Mouse (Mus musculus) hindbrain, postnatal 0 days (tissue): ENCODE data around the gene Faf1. TPM values are rescaled to one million over a fixed set of nuclear protein-coding genes. Genes with fewer than 3 reads are reported as not detected.

Source experiments
- ATAC-seq: fragments of 200-750 bp; cut with Nextera tagmentation; 2 replicates; pipeline ENCODE4 v1.8.0; 2017; ENCODE audit warnings: mild to moderate bottlenecking, moderate TSS enrichment, moderate library complexity
- DNase-seq: peaks from one replicate; pipeline ENCODE4 v3.0.0-alpha.2; 2015; ENCODE audit warnings: low spot score
- H3K27ac ChIP-seq: fragments of 300-500 bp; sonication (generic); 2 replicates; pipeline ENCODE4 v1.5.1; 2014; ENCODE audit warnings: mild to moderate bottlenecking
- H3K27me3 ChIP-seq: fragments of 300-500 bp; sonication (generic); 2 replicates; pipeline ENCODE4 v1.6.1; 2014; ENCODE audit warnings: low read length, mixed read lengths; ENCODE audit not compliant: insufficient read depth
- H3K36me3 ChIP-seq: fragments of 300-500 bp; sonication (generic); 2 replicates; pipeline ENCODE4 v1.6.1; 2014; ENCODE audit warnings: low read length, mixed read lengths; ENCODE audit not compliant: insufficient read depth
- H3K4me1 ChIP-seq: fragments of 300-500 bp; sonication (generic); 2 replicates; pipeline ENCODE4 v1.6.1; 2014; ENCODE audit warnings: antibody characterized with exemption, low read length, mixed read lengths; ENCODE audit not compliant: insufficient read depth
- H3K4me2 ChIP-seq: fragments of 300-500 bp; sonication (generic); 2 replicates; pipeline ENCODE4 v1.6.1; 2014; ENCODE audit warnings: low read depth, mild to moderate bottlenecking, low read length, moderate library complexity, mixed read lengths
- H3K4me3 ChIP-seq: fragments of 300-500 bp; sonication (generic); 2 replicates; pipeline ENCODE4 v1.5.1; 2014; ENCODE audit warnings: low read length
- H3K9ac ChIP-seq: fragments of 300-500 bp; sonication (generic); replicated peaks from 2 replicates; pipeline ENCODE4 v1.6.1; 2014; ENCODE audit warnings: mild to moderate bottlenecking, low read length, moderate library complexity, mixed read lengths
- H3K9me3 ChIP-seq: fragments of 300-500 bp; sonication (generic); 2 replicates; pipeline ENCODE4 v1.6.1; 2016; ENCODE audit warnings: low read length, mixed read lengths
- CTCF ChIP-seq: IDR thresholded peaks from 2 replicates; pipeline ENCODE4 v1.5.1; 2016; ENCODE audit warnings: antibody characterized with exemption, control low read depth, low read depth
- WGBS: fragments of 180-500 bp; shearing (Covaris S2); extraction: QIAGEN DNeasy Blood & Tissue Kit; methylation state at CpG from one replicate; pipeline ENCODE4 v1.1.7; 2014; 5-methylcytosine and 5-hydroxymethylcytosine counted together
- polyA plus RNA-seq: library from polyadenylated mRNA; unstranded; fragments of >200 nt; fragmentation: Nextera tagmentation; extraction: Ambion mirVana; gene quantifications from 2 replicates; pipeline ENCODE4 v1.2.1, GENCODE M21; 2015
- total RNA-seq: library from RNA; depleted of rRNA; stranded (reverse); fragments of >200 nt; gene quantifications from 2 replicates; pipeline ENCODE4 v1.2.3, GENCODE M21; 2014

Gene Faf1
- total and polyA plus RNA-seq, 2 experiments from 2014 or later: 29.6 to 40.5 TPM

DNA sequence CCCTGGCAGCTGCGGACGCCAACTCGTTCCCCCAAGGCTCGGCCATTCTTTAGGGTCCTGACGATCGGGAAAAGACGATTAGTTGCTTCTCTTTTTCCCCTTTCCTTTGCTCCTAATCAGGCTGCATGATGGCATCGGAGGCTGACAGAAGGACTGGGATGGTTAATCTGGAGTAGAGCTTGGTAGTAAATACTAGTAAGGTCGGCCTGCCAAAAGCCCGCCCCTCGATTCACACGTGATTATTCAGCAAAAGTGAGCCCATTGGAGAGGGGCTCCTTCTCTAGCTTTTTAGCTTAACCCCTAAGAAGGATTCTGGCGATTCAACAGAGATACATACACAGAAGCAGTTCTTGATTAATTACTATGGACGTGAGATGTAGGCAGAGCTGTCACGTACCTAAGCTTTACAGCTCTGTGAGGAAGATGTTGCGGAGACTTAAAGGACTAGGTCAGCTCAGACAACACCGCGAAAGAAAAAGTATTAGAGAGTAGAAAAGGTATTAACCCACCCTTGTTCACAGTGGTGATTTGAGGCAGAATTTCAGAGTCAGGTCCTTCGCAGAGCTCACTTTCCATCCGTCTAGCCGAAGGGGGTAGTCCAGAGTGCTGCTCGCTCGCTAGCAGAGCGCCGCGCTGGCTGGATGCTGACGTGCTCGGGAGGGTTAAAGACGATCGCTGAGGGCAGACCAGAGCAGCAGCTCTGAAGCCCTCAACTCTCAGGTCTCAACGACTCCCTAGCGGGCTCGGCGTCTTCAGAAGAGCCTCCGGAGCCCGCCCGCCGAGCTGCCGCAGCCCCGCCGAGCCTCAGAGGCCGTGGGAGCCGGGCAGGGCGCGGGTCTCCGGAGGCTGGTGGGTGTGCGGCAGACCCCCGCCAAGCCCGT lies 11.0 kb upstream of the Faf1 start:
- no peaks in the 10 kb centered on the region for H3K36me3 ChIP-seq
- peak overlapping the region; percentile 90; the same call in 1 of the 2 replicates for H3K27ac ChIP-seq
- H3K9ac ChIP-seq: peak overlapping the region; percentile 73
- H3K9me3 ChIP-seq: no peaks in the 10 kb centered on the region
- H3K4me1 ChIP-seq: no peaks in the 10 kb centered on the region
- DNase-seq (peak; percentile 72), ATAC-seq (peak; percentile 63)
- peak overlapping the region; percentile 83 for H3K4me2 ChIP-seq
- peak overlapping the region; percentile 65 for H3K4me3 ChIP-seq
- peaks cover 18% of the 10 kb centered on the region for H3K27me3 ChIP-seq
- WGBS: under 1% methylated on average over 39 of the region's 49 CpGs
- no peak for TF ChIP-seq CTCF

DNA sequence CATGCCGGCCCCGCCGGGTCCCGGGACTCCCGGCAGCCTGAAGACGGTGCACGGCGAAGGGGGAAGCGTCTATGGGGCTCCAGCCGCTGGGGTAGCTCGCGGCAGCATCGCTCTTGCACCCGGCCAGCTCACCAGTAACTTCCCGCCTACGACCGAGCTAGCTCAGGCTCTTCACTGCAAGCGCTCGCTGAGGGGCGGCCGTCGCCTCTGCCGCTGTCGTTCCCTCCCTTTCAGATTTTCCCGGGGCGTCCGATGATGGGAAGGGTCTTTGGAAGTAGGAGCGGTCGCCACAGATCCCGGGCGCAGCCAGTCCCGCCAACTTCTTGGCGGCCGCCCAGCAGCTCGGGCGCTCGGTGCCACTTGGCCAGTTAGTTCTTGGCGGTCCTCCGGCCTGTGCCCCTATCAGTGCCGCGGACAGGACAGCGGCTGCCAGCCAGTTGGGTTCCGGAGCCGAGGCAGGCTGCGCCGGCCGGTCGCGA lies 10.4 kb upstream of the Faf1 start:
- under 1% methylated on average over 49 of the region's 49 CpGs for WGBS
- Histone ChIP-seq H3K9ac (peak overlapping the region; percentile 73), H3K27ac (peak overlapping the region; percentile 90), H3K4me1 (no peaks in the 10 kb centered on the region), H3K27me3 (peaks cover 13% of the 10 kb centered on the region; the same call in 1 of the 2 replicates), H3K36me3 (no peaks in the 10 kb centered on the region), H3K9me3 (no peaks in the 10 kb centered on the region), H3K4me2 (peak overlapping the region; percentile 83), H3K4me3 (peak overlapping the region; percentile 65)
- ATAC-seq (peak; percentile 51), DNase-seq (peak; percentile 57)
- TF ChIP-seq CTCF: no peak

DNA sequence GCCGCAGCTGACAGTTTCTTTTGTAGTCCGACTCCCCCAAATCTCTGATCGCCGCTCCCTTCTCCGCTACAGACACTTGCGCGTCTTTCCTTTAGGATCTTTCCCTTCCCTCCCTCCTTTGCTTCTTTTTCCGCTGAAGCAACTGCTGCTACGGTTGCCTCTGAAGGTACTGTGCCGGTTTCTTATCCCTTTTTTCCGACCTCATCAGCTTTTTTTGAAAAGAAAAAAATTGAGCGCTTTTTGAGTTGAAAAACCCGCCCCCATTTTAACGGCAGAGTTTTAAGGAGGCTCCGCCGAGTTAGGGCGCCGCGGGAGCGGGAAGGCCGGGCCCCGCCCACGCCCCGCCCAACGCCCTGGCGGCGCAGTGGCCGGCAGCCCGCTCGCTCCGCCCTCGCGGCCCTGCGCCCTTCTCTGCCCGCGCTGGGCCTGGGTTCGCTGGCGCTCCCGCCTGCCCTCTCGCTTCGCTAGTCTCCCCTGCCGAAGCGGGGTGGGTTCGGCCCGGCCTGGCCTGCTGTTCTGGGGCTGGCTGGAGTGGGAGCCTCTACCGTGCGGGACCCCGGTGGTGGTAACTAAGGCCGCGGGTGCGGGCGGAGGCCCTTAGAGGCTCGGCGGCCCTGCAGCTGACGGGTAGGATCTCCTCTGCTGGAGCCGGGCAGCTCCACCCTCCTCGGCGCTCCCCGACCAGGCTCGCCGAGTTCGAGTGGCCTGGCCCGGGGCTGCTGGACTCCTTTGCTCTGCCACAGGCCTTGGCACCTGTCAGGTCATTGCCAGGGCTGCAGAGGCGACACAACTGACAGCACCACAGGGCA lies 9.7 kb upstream of the Faf1 start, which contains the start of gene Cdkn2c:
TSS of gene Cdkn2c (minus strand) at position 729 of the 809 bp plus-strand sequence.
- ATAC-seq: peak; percentile 95

DNA sequence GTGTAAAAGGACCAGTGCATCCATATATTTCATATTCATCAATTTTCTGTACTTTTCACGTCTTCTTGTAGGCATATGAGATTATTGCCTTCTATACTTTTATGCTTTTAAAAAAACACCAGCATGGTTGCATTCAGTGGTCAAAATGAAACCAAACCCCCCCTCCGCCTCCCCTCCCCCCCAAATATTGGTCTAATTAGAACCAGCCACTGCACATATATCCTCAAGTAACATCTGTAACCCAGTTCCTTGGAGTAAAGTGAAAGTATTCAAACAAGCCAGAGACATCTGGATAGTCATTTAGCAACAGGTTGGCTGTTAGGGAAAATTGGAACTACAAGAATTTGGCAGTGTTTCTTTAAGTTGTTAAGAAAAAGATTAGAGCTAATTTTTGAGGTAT lies 8.9 kb upstream of the Faf1 start:
- Histone ChIP-seq H3K27me3 (0 out of 2 replicates have a peak, but pooled peaks cover under 1% of the 10 kb centered on the region), H3K27ac (peak overlapping the region; percentile 90; the same call in 1 of the 2 replicates), H3K4me1 (no peaks in the 10 kb centered on the region), H3K4me3 (peak overlapping the region; percentile 65), H3K4me2 (peak overlapping the region; percentile 83), H3K36me3 (no peaks in the 10 kb centered on the region), H3K9me3 (no peaks in the 10 kb centered on the region), H3K9ac (peak overlapping the region; percentile 73; the same call in 1 of the 2 replicates)
- DNase-seq (no peak), ATAC-seq (no peak)
- 57% methylated on average over 2 of the region's 2 CpGs for WGBS
- no peak for TF ChIP-seq CTCF

More for the DNA sequence above, 9.7 kb upstream of the Faf1 start, which contains the start of gene Cdkn2c:
- TF ChIP-seq CTCF: no peak
- H3K4me2 ChIP-seq: peak within 1 kb of the TSS; percentile 83
- no peaks in the 10 kb centered on the region for H3K4me1 ChIP-seq
- H3K9me3 ChIP-seq: no peaks in the 10 kb centered on the region
- H3K27me3 ChIP-seq: 0 out of 2 replicates have a peak, but pooled peaks cover 7% of the 10 kb centered on the region
- under 1% methylated on average over 64 of the region's 64 CpGs for WGBS
- peak within 1 kb of the TSS; percentile 65 for H3K4me3 ChIP-seq
- peak; percentile 87 for DNase-seq
- H3K9ac ChIP-seq: peak within 1 kb of the TSS; percentile 73
- no peaks in the 10 kb centered on the region for H3K36me3 ChIP-seq
- H3K27ac ChIP-seq: peak within 1 kb of the TSS; percentile 90

DNA sequence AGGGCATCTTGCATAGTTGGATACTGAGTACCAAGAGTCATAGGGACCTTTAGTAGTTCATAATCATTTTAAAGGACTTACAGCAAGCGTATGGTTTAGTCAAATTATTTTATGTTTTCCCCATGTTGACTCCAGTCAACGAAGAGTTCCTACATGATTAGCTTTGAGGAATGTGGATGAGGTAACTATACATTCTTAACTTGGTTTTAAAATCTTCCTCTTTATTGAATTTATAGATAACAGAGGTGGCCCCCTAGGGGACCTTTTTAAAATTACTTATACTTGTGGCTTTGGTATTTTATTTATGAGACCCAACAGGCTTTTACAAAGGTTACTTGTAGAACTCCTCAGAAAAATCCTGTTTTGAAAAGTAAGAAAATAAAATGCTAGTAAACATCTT lies 6.2 kb upstream of the Faf1 start:
- 75% methylated on average over 2 of the region's 2 CpGs for WGBS
- H3K4me2 ChIP-seq: no peak overlapping the region
- no peaks in the 10 kb centered on the region for H3K36me3 ChIP-seq
- no peak for ATAC-seq
- TF ChIP-seq CTCF: peak; percentile 1; the same call in 1 of the 2 replicates
- no peak overlapping the region for H3K27ac ChIP-seq
- no peaks in the 10 kb centered on the region for H3K4me1 ChIP-seq
- DNase-seq: no peak
- H3K9ac ChIP-seq: no peak overlapping the region
- no peaks in the 10 kb centered on the region for H3K9me3 ChIP-seq
- H3K4me3 ChIP-seq: no peak overlapping the region
- no peaks in the 10 kb centered on the region for H3K27me3 ChIP-seq

DNA sequence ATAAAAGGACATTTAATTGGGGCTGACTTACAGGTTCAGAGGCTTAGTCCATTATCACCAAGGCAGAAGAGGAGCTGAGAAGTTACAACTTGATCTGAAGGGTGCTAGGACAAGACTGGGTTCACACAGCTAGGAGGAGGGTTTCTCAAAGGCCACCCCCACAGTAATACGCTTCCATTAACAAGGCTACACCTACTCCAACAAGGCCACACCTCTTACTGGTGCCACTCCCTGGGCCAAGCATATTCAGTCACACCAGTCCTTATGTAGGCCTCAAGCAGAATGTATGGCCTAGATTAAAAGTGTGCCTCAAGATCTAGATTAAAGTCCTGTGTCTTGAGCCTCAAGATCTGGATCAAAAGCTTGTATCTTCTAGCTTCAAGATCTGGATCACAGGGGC lies 4.4 kb upstream of the Faf1 start:
- WGBS: 85% methylated on average over 1 of the region's 1 CpGs
- Histone ChIP-seq H3K9me3 (no peaks in the 10 kb centered on the region), H3K9ac (no peak overlapping the region), H3K4me1 (no peaks in the 10 kb centered on the region), H3K36me3 (no peaks in the 10 kb centered on the region), H3K4me3 (no peak overlapping the region), H3K27me3 (no peaks in the 10 kb centered on the region), H3K4me2 (no peak overlapping the region), H3K27ac (no peak overlapping the region)
- DNase-seq (no peak), ATAC-seq (no peak)
- TF ChIP-seq CTCF: no peak
